Mouse (Mus musculus): ENCODE results near the gene Sgms1.

- TF ChIP-seq CTCF (IDR thresholded peaks at IDR 0.05; ENCODE audit: extremely low read depth, insufficient read depth, insufficient read length, insufficient replicate concordance) (no peak), POLR2A (IDR thresholded peaks at IDR 0.05; ENCODE audit: low read depth, low read length) (no peak)
These were observed 215.9 kb downstream of the Sgms1 start for GRCm38 (mm10) chr19:32173522-32174184.
